Mouse (Mus musculus) hindbrain, embryonic 16.5 days (tissue): ENCODE data around the gene Ubl5. TPM values are rescaled to one million over a fixed set of nuclear protein-coding genes. Genes with fewer than 3 reads are reported as not detected.

ENCODE experiments used
- ATAC-seq: fragments of 200-750 bp; cut with Nextera tagmentation; 2 replicates; pipeline ENCODE4 v1.8.0; 2017; ENCODE audit warnings: moderate TSS enrichment, moderate library complexity
- H3K27ac ChIP-seq: fragments of 300-500 bp; sonication (generic); 2 replicates; pipeline ENCODE4 v1.5.1; 2014; ENCODE audit warnings: low read depth, mild to moderate bottlenecking, control low read depth, low read length, moderate library complexity
- H3K27me3 ChIP-seq: fragments of 300-500 bp; sonication (generic); replicated peaks from 2 replicates; pipeline ENCODE4 v1.6.1; 2014; ENCODE audit warnings: low read length; ENCODE audit not compliant: control insufficient read depth, insufficient read depth
- H3K36me3 ChIP-seq: fragments of 300-500 bp; sonication (generic); 2 replicates; pipeline ENCODE4 v1.6.1; 2014; ENCODE audit warnings: mild to moderate bottlenecking, low read length, moderate library complexity, mixed read lengths; ENCODE audit not compliant: control insufficient read depth, insufficient read depth
- H3K4me1 ChIP-seq: fragments of 300-500 bp; sonication (generic); 2 replicates; pipeline ENCODE4 v1.6.1; 2014; ENCODE audit warnings: low read depth, low read length; ENCODE audit not compliant: control insufficient read depth, insufficient read depth
- H3K4me2 ChIP-seq: fragments of 300-500 bp; sonication (generic); 2 replicates; pipeline ENCODE4 v1.6.1; 2014; ENCODE audit warnings: mild to moderate bottlenecking, low read length, control low read depth, moderate library complexity
- H3K4me3 ChIP-seq: fragments of 300-500 bp; sonication (generic); 2 replicates; pipeline ENCODE4 v1.5.1; 2014; ENCODE audit warnings: mild to moderate bottlenecking, low read length, control low read depth, moderate library complexity
- H3K9ac ChIP-seq: fragments of 300-500 bp; sonication (generic); 2 replicates; pipeline ENCODE4 v1.6.1; 2014; ENCODE audit warnings: low read depth, mild to moderate bottlenecking, control low read depth, low read length, moderate library complexity
- H3K9me3 ChIP-seq: fragments of 300-500 bp; sonication (generic); 2 replicates; pipeline ENCODE4 v1.6.1; 2014; ENCODE audit warnings: mild to moderate bottlenecking, low read length, moderate library complexity; ENCODE audit not compliant: control insufficient read depth
- WGBS: fragments of 180-500 bp; shearing (Covaris S2); extraction: QIAGEN DNeasy Blood & Tissue Kit; methylation state at CpG from one replicate; pipeline ENCODE4 v1.1.7; 2014; 5-methylcytosine and 5-hydroxymethylcytosine counted together
- polyA plus RNA-seq: library from polyadenylated mRNA; unstranded; fragments of >200 nt; fragmentation: Nextera tagmentation; extraction: Ambion mirVana; gene quantifications from 2 replicates; pipeline ENCODE4 v1.2.1, GENCODE M21; 2015

Gene Ubl5
- 428 and 459 TPM in 2 replicates for polyA plus RNA-seq

- peak; percentile 94 for ATAC-seq
- H3K9me3 ChIP-seq = no peaks in the 10 kb centered on the region
- peaks cover 8% of the 10 kb centered on the region for H3K36me3 ChIP-seq
- peak within 1 kb of the TSS; percentile 89 for H3K27ac ChIP-seq
- peaks cover 30% of the 10 kb centered on the region for H3K4me1 ChIP-seq
- 1% methylated on average over 51 of the region's 51 CpGs for WGBS
- H3K27me3 ChIP-seq = no peaks in the 10 kb centered on the region
- H3K4me3 ChIP-seq = peak within 1 kb of the TSS; percentile 90
- H3K9ac ChIP-seq = peak within 1 kb of the TSS; percentile 76
- peak within 1 kb of the TSS; percentile 99 for H3K4me2 ChIP-seq
Measured at GRCm38 (mm10) chr9:20642101-20642895, at the start of gene Ubl5. Gene Ubl5 (plus strand): TSS chr9:20642878.

GRCm38 (mm10) chr9:20601270-20601669 lies 41.4 kb upstream of the Ubl5 start:
- no peak for ATAC-seq
- Histone ChIP-seq H3K9me3 (no peaks in the 10 kb centered on the region), H3K9ac (no peak overlapping the region), H3K27me3 (no peaks in the 10 kb centered on the region), H3K27ac (no peak overlapping the region), H3K4me1 (peaks cover 1% of the 10 kb centered on the region; the same call in 1 of the 2 replicates), H3K4me3 (no peak overlapping the region), H3K36me3 (peaks cover 12% of the 10 kb centered on the region; the same call in 1 of the 2 replicates), H3K4me2 (no peak overlapping the region)
- 80% methylated on average over 6 of the region's 6 CpGs for WGBS

GRCm38 (mm10) chr9:20606269-20606668 lies 36.4 kb upstream of the Ubl5 start:
- Histone ChIP-seq H3K4me1 (peaks cover 6% of the 10 kb centered on the region), H3K4me3 (no peak overlapping the region), H3K27me3 (no peaks in the 10 kb centered on the region), H3K27ac (no peak overlapping the region), H3K36me3 (peaks cover 9% of the 10 kb centered on the region; the same call in 1 of the 2 replicates), H3K9me3 (no peaks in the 10 kb centered on the region), H3K9ac (no peak overlapping the region), H3K4me2 (peak overlapping the region; percentile 66)
- 100% methylated on average over 1 of the region's 1 CpGs for WGBS
- no peak for ATAC-seq

- Histone ChIP-seq H3K4me2 (peak overlapping the region; percentile 66), H3K9ac (peak overlapping the region; percentile 83), H3K27me3 (no peaks in the 10 kb centered on the region), H3K4me1 (peaks cover 6% of the 10 kb centered on the region), H3K4me3 (peak overlapping the region; percentile 61), H3K36me3 (peaks cover 9% of the 10 kb centered on the region; the same call in 1 of the 2 replicates), H3K27ac (peak overlapping the region; percentile 96), H3K9me3 (no peaks in the 10 kb centered on the region)
- WGBS = under 1% methylated on average over 57 of the region's 57 CpGs
- ATAC-seq = peak; percentile 91
Measured at GRCm38 (mm10) chr9:20607100-20607974, 35.3 kb upstream of the Ubl5 start.

- Histone ChIP-seq H3K27ac (no peak overlapping the region), H3K9ac (no peak overlapping the region), H3K36me3 (peaks cover 6% of the 10 kb centered on the region; the same call in 1 of the 2 replicates), H3K4me3 (no peak overlapping the region), H3K27me3 (no peaks in the 10 kb centered on the region), H3K4me1 (peaks cover 6% of the 10 kb centered on the region), H3K4me2 (no peak overlapping the region), H3K9me3 (no peaks in the 10 kb centered on the region)
- no peak for ATAC-seq
- 88% methylated on average over 5 of the region's 5 CpGs for WGBS
Measured at GRCm38 (mm10) chr9:20609831-20610464, 32.7 kb upstream of the Ubl5 start.

GRCm38 (mm10) chr9:20611976-20612375 lies 30.7 kb upstream of the Ubl5 start:
- no peak for ATAC-seq
- Histone ChIP-seq H3K9me3 (no peaks in the 10 kb centered on the region), H3K9ac (no peak overlapping the region), H3K36me3 (peaks cover 6% of the 10 kb centered on the region; the same call in 1 of the 2 replicates), H3K4me3 (no peak overlapping the region), H3K27me3 (no peaks in the 10 kb centered on the region), H3K4me2 (no peak overlapping the region), H3K4me1 (no peaks in the 10 kb centered on the region), H3K27ac (no peak overlapping the region)
- 80% methylated on average over 5 of the region's 5 CpGs for WGBS

- H3K27me3 ChIP-seq = no peaks in the 10 kb centered on the region
- H3K9ac ChIP-seq = no peak overlapping the region
- no peak overlapping the region for H3K4me2 ChIP-seq
- H3K4me3 ChIP-seq = no peak overlapping the region
- ATAC-seq = no peak
- WGBS = 98% methylated on average over 2 of the region's 2 CpGs
- no peaks in the 10 kb centered on the region for H3K4me1 ChIP-seq
- no peaks in the 10 kb centered on the region; the same call in 1 of the 2 replicates for H3K36me3 ChIP-seq
- H3K9me3 ChIP-seq = no peaks in the 10 kb centered on the region
- H3K27ac ChIP-seq = no peak overlapping the region
Measured at GRCm38 (mm10) chr9:20616685-20617084, 26.0 kb upstream of the Ubl5 start.

- Histone ChIP-seq H3K36me3 (0 out of 2 replicates have a peak, but pooled peaks cover 3% of the 10 kb centered on the region), H3K27me3 (no peaks in the 10 kb centered on the region), H3K9ac (no peak overlapping the region), H3K9me3 (no peaks in the 10 kb centered on the region), H3K27ac (no peak overlapping the region), H3K4me3 (no peak overlapping the region), H3K4me2 (no peak overlapping the region), H3K4me1 (no peaks in the 10 kb centered on the region)
- no peak for ATAC-seq
- 90% methylated on average over 2 of the region's 2 CpGs for whole genome bisulfite sequencing
Measured at GRCm38 (mm10) chr9:20631332-20631731, 11.3 kb upstream of the Ubl5 start.
